Mouse (Mus musculus): ENCODE data around the gene Gm47995. TPM values are rescaled to one million over a fixed set of nuclear protein-coding genes. Genes with fewer than 3 reads are reported as not detected.

Gene Gm47995
- polyA plus RNA-seq (2017; shearing (Covaris generic)), result not detected

DNA sequence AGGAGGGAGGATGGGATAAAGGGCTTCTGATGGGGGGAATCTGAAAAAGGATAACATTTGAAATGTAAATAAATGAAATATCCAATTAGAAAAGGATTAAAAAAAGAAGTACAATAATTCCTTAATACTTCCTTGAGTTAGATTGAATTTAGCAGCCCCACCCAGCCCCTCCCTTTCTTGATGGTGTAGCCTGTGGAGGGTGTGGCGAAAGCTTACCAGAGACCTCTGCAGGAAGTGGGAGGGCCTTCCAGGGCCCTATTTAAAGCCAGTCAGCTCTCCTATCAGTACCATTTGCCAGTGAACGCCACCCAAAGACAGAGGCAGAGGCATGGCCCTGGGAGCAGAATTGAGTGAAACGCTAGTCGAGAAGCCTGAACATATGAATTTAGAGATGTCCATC lies at the start of gene Gm47995:
Gene Gm47995 (plus strand): TSS at position 329 of the 400 bp plus-strand sequence.

GRCm38 (mm10) chr1:151182266-151182665 lies 16.0 kb upstream of the Gm47995 start, which contains the start of gene Gm47985:
Gene Gm47985 (plus strand): TSS chr1:151182537.

GRCm38 (mm10) chr1:151192075-151192474 lies 6.2 kb upstream of the Gm47995 start, which contains the start of gene Gm8947:
Gene Gm8947 (plus strand): TSS chr1:151192376.

GRCm38 (mm10) chr1:151203818-151204217 lies 5.6 kb downstream of the Gm47995 start, which contains the start of gene 3110040M04Rik:
Gene 3110040M04Rik (plus strand): TSS chr1:151204121.

DNA sequence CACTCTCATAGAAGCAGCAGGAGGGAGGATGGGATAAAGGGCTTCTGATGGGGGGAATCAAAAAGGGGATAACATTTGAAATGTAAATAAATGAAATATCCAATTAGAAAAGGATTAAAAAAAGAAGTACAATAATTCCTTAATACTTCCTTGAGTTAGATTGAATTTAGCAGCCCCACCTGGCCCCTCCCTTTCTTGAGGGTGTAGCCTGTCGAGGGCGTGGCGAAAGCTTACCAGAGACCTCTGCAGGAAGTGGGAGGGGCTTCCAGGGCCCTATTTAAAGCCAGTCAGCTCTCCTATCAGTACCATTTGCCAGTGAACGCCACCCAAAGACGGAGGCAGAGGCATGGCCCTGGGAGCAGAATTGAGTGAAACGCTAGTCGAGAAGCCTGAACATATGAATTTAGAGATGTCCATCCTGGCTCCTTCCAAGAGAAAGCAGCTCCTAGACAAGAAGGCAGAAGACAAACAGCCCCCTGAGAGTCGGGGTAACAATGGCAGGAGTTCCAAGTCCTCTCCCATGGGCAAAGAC lies 11.6 kb downstream of the Gm47995 start, which contains the start of gene Gm47996:
Gene Gm47996 (plus strand): TSS at position 308 of the 532 bp plus-strand sequence.

Other genes starting within 250 kb of the Gm47995 start
- gene Hmcn1, start 205.0 kb upstream of the Gm47995 start, polyA plus RNA-seq (2017; shearing (Covaris generic)), result 0.35 TPM
- gene Gm47985, start 15.9 kb upstream of the Gm47995 start, polyA plus RNA-seq (2017; shearing (Covaris generic)), result not detected
- not detected for gene Gm8947, start 6.1 kb upstream of the Gm47995 start, polyA plus RNA-seq (2017; shearing (Covaris generic))
- not detected for gene 3110040M04Rik, start 5.7 kb downstream of the Gm47995 start, polyA plus RNA-seq (2017; shearing (Covaris generic))
- not detected for gene Gm47996, start 11.7 kb downstream of the Gm47995 start, polyA plus RNA-seq (2017; shearing (Covaris generic))
- gene Ivns1abp, start 146.0 kb downstream of the Gm47995 start, polyA plus RNA-seq (2017; shearing (Covaris generic)), result 342 TPM
- 39.3 TPM for gene Swt1, start 230.0 kb downstream of the Gm47995 start, polyA plus RNA-seq (2017; shearing (Covaris generic))
- gene Trmt1l, start 230.1 kb downstream of the Gm47995 start, polyA plus RNA-seq (2017; shearing (Covaris generic)), result 52.2 TPM